Mouse (Mus musculus) liver, adult 2 months (tissue): ENCODE results near the gene Crtac1.

Experiments
- CTCF ChIP-seq: fragments of 200-500 bp; IDR thresholded peaks from 2 replicates; pipeline ENCODE4 v1.5.1; 2011; ENCODE audit warnings: low read depth, low read length, control low read depth
- POLR2A ChIP-seq: fragments of 200-500 bp; IDR thresholded peaks from 2 replicates; pipeline ENCODE4 v1.6.1; 2011; ENCODE audit warnings: low read length, control low read depth; ENCODE audit not compliant: insufficient read depth; ENCODE audit errors: extremely low read depth

DNA sequence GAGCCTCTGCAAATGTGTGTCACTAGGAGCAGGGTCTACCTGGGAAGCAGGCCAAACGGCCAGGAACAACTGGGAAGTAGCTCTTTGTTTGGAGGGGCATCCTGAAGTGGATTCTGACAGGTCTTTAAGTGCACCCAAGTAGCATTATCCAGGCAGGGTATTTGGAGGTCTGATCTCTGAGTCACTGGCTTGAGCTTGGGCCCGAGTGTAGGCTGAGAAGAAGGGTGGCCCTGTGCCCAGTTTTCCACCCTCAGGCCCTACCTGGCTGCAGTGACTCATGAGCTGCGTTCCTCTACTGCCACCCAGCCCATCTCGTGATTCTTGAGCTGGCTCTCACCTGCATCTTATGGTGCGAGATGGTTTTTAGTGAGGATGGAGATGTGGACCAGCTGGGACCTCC lies 173.0 kb downstream of the Crtac1 start:
- TF ChIP-seq POLR2A (no peak), CTCF (no peak)
